Mouse (Mus musculus) brain, embryonic 18.5 days (tissue): ENCODE data around the gene Fmo4.
"Not testable (repeated sequence)": the region's sequence is repeated elsewhere in the genome, so short reads cannot be mapped to it uniquely, and the experiment has no call there.

Source experiments
- DNase-seq: peaks from one replicate; pipeline ENCODE4 v3.0.0-alpha.2; 2012; ENCODE audit warnings: low read depth, low spot score

Gene Fmo4

DNA sequence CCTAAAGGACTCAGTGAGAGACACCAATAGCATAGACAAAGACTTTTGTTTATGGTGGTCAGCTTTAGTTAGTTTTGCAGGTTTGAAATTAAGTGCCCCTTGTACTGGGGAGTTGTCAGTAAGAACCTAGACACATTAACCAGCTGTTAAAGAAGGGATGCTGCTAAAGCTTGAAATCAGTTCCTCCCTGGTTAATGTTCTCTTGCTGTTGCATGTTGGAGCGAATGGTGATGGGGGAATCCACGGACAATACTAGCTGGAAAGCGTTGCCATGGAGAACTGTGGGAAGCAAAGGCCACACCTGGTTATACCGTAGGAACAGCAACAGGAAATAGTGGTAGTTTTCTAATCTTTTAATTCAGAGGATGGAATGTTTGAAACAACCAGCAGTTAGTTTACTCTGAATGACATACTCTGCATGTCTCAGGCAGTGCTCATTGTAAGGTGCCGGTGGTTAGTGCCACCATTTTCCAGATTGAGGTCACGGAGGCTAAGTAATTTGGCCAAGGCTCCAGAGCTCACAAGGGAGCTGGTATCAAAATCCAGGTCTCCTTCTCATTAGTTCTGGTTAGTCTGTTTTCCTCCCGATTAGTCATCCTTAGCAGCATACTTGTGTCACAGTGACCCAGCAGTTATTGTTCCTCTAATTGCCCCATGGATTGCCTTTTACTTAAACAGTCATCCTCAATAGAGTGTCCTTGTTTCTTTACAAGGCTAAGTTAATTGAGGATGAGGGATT is 21.3 kb downstream of the Fmo4 start:
- no peak for DNase-seq

DNA sequence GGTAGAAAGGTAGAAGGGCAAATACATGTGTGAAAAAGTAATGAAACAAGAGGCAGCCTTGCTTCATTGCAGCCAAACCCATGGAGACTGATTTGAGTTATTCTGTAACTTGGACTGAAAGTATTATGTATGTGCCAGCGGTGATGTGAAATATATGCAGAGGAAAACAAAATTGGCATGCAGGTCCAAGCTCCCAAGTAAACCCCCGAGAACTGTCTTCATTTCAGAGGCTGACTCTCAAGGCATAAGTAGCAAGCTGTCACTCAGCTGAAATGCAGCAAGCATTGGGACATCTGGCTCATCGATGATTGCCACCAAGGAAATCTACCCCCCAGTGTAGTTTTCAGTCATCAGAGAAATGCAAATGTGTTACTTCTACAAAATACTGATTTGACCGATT is 28.6 kb downstream of the Fmo4 start:
- no peak for DNase-seq

DNA sequence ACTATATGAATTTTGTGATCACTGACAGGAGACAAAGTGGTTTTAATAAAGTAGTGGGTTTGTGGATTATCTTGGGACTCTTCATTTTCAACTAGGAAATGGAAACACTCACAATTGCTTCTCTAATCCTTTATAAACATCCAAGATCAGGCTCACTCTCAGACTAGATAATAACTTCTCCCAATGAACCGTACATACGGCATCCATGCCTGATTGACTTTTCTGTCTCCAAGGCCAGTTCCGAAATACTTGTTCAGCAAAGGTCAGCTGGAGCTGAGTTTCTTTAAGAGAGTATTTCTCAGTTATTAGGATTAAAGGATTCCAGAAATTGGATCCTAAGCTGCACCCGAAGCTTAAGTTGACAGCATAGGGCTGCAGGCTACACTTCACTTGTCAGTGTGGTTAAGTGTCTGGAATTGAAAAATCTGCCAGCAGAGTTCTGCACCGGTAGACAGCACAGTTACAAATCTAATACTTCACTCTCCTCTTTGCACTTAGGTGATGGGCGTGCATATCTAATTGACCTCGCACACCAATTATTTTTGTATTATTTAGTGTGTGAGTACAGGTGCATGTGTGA is 30.0 kb downstream of the Fmo4 start:
- DNase-seq, result no peak

DNA sequence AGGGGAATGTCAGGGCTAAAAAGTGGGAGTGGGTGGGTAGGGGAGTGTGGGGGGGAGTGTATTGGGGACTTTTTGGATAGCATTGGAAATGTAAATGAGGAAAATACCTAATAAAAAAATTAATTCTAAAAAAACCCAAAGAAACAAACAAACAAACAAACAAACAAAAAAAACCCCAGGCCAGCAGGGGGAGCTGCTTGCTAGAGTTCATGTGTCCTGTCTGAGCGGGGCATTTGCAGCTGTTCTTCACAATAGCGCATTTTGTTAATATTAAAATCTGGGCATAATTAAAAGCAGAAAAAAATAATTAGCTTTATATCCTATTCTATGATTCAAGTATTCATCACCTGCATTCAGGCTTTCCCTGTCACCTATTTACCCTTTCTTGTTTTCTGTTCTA is 32.7 kb downstream of the Fmo4 start:
- not testable (repeated sequence) for DNase-seq

DNA sequence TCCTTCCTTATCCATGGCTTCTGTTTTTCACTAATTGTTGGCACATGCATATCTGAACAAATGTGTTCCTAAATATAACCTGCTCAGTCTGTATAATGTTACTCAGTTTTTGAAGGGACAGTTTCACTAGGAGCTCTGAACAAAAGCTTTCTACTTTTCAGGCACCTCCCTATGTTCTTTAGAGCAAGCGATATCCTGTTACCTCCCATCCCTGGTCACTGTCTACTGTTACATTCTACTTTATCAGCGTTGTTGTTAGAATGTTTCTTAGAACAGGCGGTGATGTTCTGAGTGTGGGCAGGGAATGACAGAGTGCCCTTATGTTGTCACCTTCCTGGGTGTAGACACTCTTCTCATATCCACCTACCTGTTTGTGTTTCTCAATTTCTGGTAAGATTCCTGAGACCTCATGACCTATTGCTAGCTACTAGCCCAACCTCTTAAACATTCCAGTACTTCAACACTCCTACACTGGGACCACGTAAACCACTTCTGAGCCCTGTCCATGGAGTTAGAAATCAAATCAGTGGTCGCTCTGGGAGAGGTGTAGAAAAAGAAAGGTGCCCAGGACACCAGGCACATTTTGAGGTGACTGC is 35.7 kb downstream of the Fmo4 start:
- no peak for DNase-seq

DNA sequence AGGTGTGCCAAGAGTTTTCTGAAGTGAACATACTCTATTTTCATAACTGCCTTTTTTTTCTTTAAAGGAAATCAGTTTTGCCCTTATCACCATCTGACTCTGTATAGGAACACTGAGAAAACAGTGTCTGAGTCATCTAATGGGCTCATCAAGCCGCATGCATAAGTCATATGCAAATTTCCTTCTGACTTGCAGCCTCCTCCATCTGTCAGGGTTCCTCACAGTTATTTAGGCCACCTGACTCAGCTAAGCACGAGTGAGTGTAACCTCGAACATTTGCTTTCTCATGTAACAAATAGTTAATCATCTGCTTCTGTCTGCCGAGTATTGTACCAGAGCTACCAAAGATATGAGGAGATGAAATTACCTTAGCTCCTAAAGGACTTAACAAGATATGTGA is 40.1 kb downstream of the Fmo4 start:
- no peak for DNase-seq

DNA sequence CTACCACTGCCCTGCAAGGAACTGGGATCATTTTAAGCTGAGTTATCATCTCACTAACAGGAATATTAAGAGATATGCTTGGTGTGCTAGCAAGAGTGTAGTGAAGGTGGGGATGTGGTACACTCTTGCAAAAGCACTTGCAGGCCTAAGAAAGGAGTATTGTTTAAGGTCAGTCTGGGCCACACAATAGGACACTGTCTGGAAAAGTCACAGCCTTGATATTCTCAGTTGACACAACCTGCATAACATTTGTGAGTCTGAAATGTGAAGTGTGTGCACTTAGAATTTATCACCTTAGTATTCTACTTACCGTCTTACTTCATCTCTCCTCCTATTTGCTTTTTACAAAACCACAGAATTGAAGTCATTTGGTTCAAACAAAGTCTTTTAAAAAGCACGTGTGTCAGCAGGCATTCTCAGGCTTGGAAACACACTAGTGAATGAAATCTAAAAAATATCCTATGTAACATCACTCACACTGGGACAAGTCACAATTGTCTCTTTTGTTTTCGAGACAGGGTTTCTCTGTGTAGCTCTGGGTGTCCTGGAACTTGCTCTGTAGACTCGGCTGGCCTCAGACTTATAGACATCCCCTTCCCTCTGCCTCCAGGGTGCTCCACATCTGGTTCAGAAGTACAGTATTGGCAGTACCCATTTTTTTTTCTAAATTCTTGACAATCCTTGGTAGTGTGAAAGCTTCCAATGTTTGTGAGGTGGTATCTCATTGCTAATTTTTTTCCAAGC is 42.0 kb downstream of the Fmo4 start:
- no peak for DNase-seq

DNA sequence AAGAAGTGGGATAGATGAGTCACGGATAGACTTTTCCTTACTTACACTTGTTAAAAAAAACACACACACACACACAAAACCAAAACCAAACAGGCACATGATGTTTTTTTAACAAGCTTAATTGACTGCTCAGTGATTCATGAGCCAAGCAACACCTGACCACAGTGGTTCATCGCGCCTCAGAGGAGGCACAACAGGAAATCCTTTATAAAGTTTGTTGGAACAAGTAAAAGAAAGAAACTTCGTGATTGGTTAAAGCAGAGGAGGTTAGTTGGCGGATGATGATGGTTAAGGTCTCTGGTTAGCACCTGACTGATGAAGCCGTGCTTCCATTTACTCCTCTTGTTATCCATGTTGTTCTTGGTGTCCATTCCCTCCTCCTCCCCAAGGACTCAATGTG is 61.8 kb downstream of the Fmo4 start:
- DNase-seq, result no peak

DNA sequence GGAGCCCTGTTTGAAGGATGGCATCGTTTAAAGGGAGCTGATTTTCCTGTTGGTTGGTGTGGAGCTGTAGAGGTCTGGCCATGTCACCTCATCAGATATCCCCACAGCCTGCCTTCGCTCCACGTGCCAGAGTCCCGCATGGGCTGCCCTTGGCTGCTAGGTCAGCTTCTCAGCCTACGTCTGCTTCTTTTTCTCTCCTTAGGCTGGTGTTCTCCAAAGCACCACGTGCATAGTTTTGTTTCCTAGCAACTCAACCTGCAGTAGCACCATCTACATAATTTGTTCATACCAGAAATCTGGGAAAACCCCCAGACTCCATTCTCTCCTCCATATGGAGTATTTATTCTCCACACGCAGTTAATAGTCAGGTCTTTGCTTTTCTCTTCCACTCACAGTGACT is 64.2 kb downstream of the Fmo4 start:
- no peak for DNase-seq

DNA sequence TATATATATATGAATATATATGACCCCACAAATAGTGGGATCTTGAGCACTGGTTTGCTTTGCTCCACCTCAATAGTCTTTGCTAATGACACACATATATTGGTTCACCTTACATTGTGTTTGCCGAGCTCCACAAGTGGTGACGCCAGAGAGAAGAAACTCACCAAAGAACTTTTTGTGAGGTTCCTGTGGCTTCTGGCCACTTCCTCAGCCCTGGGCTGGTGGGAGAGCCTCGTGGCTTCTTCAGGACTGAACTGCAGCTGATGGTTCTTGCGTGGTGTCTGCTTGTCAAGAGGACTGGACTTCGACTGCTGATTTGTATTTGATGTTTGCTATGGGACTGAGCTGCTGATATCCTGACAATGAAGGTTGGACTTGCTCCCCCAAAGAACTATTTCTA is 65.0 kb downstream of the Fmo4 start:
- no peak for DNase-seq
